Mouse (Mus musculus) lung, adult 10 weeks (tissue): Measurements from ENCODE around the gene Armc8. TPM values are rescaled to one million over a fixed set of nuclear protein-coding genes. Genes with fewer than 3 reads are reported as not detected.

Source experiments
- polyA plus RNA-seq: library from polyadenylated mRNA; stranded (reverse); fragments of 350-450 nt; fragmentation: Illumina TruSeq; extraction: RNeasy Lipid Tissue Mini Kit (QIAGEN cat#74804); gene quantifications from one replicate; pipeline ENCODE4 v1.2.3, GENCODE M21; 2014; ENCODE audit warnings: low read depth, low replicate concordance; ENCODE audit not compliant: insufficient read depth

Gene Armc8
- 11.6 TPM for polyA plus RNA-seq

DNA sequence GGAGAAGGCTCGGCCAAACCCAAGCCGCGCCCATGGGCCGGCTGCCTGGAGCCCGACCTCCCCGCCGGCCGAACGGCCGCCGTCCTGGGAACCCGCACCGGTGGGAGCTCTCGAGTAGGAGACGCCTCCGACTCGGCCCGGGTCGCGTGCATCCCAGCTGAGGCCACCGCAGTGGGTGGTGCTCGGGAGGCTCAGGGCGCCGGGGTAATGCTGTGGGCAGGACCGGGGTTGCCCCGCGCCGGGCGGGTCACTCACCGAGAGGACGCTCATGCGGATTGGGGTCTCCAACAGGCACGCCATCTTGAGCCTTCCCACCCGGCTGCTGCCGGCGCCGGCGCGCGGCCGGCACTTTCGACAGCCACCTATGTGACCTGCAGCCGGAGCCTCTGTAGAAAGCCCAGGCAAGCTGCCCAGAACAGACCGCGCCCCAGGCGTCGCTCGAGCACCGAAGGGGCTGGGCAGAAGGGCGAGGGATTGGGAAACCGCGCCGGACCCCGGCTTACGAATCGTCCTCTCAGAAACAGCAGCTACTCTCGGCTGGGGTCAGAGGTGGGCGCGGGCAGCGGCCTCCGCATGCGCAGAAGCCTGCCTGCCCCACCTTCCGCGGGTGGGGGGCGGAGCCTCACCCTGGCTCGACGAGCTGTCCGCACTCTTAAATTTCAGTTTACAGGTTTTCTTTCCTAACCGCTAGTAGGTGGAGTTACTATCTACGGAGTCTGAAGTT is at the start of gene Armc8:
Gene Armc8 (minus strand): TSS at position 553 of the 724 bp plus-strand sequence.

DNA sequence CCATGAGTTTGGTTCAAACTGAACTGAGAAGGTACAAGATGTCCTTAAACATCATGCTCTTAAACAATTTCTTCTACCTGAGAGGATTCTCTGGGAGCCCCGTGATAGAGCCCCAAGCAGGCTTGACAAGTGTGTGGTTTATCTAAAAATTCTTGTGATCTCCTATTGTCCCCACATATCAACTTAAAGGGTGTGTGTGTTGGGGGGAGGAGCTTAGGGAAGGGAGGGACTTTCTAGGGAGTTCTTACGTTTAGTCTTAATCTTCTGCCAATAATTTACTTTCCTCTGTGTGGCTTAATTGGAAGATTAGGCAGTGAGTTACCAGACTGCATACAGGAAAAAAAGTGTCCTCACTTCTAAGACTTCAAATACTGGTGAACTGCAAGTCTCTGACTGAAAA is 43.5 kb upstream of the Armc8 start, which contains the start of gene A4gnt:
Gene A4gnt (plus strand): TSS at position 301 of the 400 bp plus-strand sequence.

DNA sequence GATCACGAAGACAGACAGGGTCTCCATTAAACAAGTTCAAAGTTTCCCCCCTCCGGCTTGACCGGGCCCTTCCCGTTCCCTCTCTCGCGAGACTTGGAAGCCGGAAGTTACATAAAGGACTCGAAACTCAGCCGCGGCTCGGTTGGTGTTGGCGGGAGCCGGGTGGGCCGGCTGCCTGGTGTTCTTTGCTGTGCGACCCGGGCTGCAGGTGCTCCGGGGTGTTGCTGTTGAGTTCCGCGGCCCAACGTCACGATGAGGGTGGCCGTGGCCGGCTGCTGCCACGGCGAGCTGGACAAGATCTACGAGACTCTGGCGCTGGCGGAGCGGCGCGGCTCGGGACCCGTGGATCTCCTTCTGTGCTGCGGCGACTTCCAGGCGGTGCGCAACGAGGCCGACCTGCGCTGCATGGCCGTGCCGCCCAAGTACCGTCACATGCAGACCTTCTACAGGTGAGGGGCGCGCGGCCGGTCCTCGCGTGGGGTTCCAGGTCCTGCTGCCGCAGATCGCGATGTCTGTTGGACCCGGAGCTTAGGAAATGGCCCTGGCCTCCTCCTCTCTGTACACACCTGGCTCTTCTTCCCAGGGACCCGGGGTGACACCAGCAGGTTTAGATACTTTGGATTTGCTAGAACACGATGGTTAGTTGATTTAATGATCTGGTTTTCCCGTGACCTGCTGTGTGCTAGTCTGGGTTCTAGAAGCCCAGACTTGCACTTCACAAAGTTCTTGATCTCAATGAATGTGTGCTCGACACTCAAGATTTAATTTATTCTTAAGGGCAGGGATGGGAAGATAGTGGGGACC is 7.2 kb upstream of the Armc8 start, which contains the start of gene Dbr1:
Gene Dbr1 (plus strand): TSS at position 123 of the 804 bp plus-strand sequence.

DNA sequence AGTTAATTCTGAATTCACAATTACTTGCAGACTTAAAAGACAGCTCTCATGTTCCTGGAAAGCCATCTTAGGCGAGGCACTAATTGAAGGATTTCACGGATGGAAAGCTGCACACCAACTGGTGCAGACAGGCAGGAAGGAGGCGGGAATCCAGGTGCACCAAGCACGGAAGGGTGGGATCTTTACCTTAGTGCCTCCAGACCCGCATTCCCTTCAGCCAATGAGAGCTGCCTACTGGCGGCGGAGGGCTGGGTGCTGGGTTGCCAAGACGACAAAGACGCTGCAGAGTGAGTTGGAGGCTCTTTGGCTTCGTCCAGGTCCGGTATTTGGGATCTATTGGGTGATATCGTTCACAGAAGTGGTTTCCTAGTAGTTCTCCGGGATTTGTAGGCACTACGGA is 117.5 kb downstream of the Armc8 start, which contains the start of gene Nme9:
Gene Nme9 (plus strand): TSS at position 315 of the 400 bp plus-strand sequence.

DNA sequence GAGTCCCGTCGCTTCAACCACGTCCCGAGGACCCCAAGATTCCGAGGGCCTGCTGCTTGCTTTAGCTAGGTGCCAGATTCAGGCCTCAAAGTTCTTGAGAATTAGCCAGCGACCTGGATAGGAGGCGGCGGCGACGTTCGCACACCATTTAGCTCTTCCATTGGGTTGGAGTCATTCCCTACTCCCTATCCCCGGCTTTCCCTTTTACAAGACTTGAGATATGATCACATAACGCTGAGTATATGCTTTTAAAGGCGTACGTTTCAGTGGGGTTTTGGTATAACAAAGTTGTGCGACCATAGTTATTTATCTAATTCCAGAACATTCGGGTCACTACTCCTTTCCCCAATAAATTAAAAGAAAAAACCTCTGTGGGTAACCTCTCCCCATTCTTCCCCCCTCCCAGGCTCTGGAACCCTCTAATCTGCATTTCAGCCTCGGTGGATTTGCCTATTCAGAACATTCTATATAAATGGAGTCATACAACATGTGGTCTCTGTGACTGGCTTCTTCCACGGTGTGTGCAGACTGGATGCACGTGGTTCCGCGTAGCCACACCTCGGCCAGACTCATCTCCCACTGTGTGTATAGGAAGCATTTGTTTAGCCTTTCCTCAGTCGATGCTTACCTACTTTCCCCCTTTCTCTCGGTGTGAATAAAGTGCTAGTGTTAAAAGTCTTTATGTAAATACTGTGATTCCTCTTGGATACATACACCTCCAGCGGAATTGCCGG is 131.5 kb downstream of the Armc8 start, which contains the start of gene Mras:
Gene Mras (minus strand): TSS at position 351 of the 734 bp plus-strand sequence.

Other genes starting within 250 kb of the Armc8 start
- 2.8 TPM for gene Esyt3, start 210.3 kb downstream of the Armc8 start, polyA plus RNA-seq
- gene Mras, start 131.5 kb downstream of the Armc8 start, polyA plus RNA-seq, result 8.2 TPM
- gene Nme9, start 117.4 kb downstream of the Armc8 start, polyA plus RNA-seq, result 27.9 TPM
- 8.5 TPM for gene Dbr1, start 6.9 kb upstream of the Armc8 start, polyA plus RNA-seq
- gene A4gnt, start 43.6 kb upstream of the Armc8 start, polyA plus RNA-seq, result not detected
- gene Dzip1l, start 60.6 kb upstream of the Armc8 start, polyA plus RNA-seq, result 4.8 TPM
- gene Cldn18, start 148.4 kb upstream of the Armc8 start, polyA plus RNA-seq, result 189 TPM